Mouse (Mus musculus) forebrain, embryonic 11.5 days (tissue): Measurements from ENCODE around the gene Zbtb7b. TPM values are rescaled to one million over a fixed set of nuclear protein-coding genes. Genes with fewer than 3 reads are reported as not detected.

Experiments
- ATAC-seq: fragments of 200-750 bp; cut with Nextera tagmentation; replicated peaks from 2 replicates; pipeline ENCODE4 v1.8.0; 2017; ENCODE audit warnings: moderate TSS enrichment; ENCODE audit not compliant: low FRiP score
- DNase-seq: peaks from one replicate; pipeline ENCODE4 v3.0.0-alpha.2; 2017; ENCODE audit warnings: low spot score
- H3K27ac ChIP-seq: fragments of 300-500 bp; sonication (generic); 2 replicates; pipeline ENCODE4 v1.5.1; 2014; ENCODE audit warnings: low read depth, low read length
- H3K27me3 ChIP-seq: fragments of 300-500 bp; sonication (generic); 2 replicates; pipeline ENCODE4 v1.6.1; 2014; ENCODE audit warnings: mild to moderate bottlenecking, low read length, mixed read lengths; ENCODE audit not compliant: control insufficient read depth, insufficient read depth
- H3K36me3 ChIP-seq: fragments of 300-500 bp; sonication (generic); 2 replicates; pipeline ENCODE4 v1.6.1; 2014; ENCODE audit warnings: mild to moderate bottlenecking, low read length, moderate library complexity, mixed read lengths; ENCODE audit not compliant: control insufficient read depth, insufficient read depth
- H3K4me1 ChIP-seq: fragments of 300-500 bp; sonication (generic); replicated peaks from 2 replicates; pipeline ENCODE4 v1.6.1; 2014; ENCODE audit warnings: low read length, mixed read lengths; ENCODE audit not compliant: control insufficient read depth, insufficient read depth
- H3K4me2 ChIP-seq: fragments of 300-500 bp; sonication (generic); 2 replicates; pipeline ENCODE4 v1.6.1; 2014; ENCODE audit warnings: low read depth, mild to moderate bottlenecking, low read length, moderate library complexity, mixed read lengths; ENCODE audit not compliant: severe bottlenecking
- H3K4me3 ChIP-seq: fragments of 300-500 bp; sonication (generic); 2 replicates; pipeline ENCODE4 v1.5.1; 2014; ENCODE audit warnings: low read depth, low read length
- H3K9ac ChIP-seq: fragments of 300-500 bp; sonication (generic); 2 replicates; pipeline ENCODE4 v1.6.1; 2014; ENCODE audit warnings: low read length
- H3K9me3 ChIP-seq: fragments of 300-500 bp; sonication (generic); 2 replicates; pipeline ENCODE4 v1.6.1; 2016; ENCODE audit warnings: low read length, mixed read lengths; ENCODE audit not compliant: control insufficient read depth
- WGBS: fragments of 180-500 bp; shearing (Covaris S2); extraction: QIAGEN DNeasy Blood & Tissue Kit; methylation state at CpG from one replicate; pipeline ENCODE4 v1.1.7; 2014; 5-methylcytosine and 5-hydroxymethylcytosine counted together
- polyA plus RNA-seq: library from polyadenylated mRNA; unstranded; fragments of >200 nt; fragmentation: Nextera tagmentation; extraction: Ambion mirVana; gene quantifications from 2 replicates; pipeline ENCODE4 v1.2.1, GENCODE M21; 2014

Zbtb7b gene
- polyA plus RNA-seq, 1 experiment from 2014 or later = 1.4 TPM

- no peak for DNase-seq
- H3K4me1 ChIP-seq = peaks cover 8% of the 10 kb centered on the region
- no peaks in the 10 kb centered on the region for H3K36me3 ChIP-seq
- ATAC-seq = no peak
- 45% methylated on average over 1 of the region's 1 CpGs for WGBS
- no peak overlapping the region for H3K4me3 ChIP-seq
- no peak overlapping the region for H3K4me2 ChIP-seq
- H3K27ac ChIP-seq = no peak overlapping the region
- no peaks in the 10 kb centered on the region for H3K9me3 ChIP-seq
- H3K9ac ChIP-seq = no peak overlapping the region
- H3K27me3 ChIP-seq = 0 out of 2 replicates have a peak, but pooled peaks cover 4% of the 10 kb centered on the region
Measured at GRCm38 (mm10) chr3:89347916-89348315, 46.7 kb downstream of the Zbtb7b start.

- Histone ChIP-seq H3K27me3 (0 out of 2 replicates have a peak, but pooled peaks cover 4% of the 10 kb centered on the region), H3K4me2 (no peak overlapping the region), H3K36me3 (no peaks in the 10 kb centered on the region), H3K27ac (no peak overlapping the region), H3K9ac (no peak overlapping the region), H3K4me3 (no peak overlapping the region), H3K9me3 (no peaks in the 10 kb centered on the region), H3K4me1 (peaks cover 8% of the 10 kb centered on the region)
- no peak for DNase-seq
- WGBS = 87% methylated on average over 10 of the region's 10 CpGs
- ATAC-seq = no peak
Measured at GRCm38 (mm10) chr3:89346815-89347540, 47.6 kb downstream of the Zbtb7b start.

GRCm38 (mm10) chr3:89343279-89343678 is 51.3 kb downstream of the Zbtb7b start:
- Histone ChIP-seq H3K4me2 (no peak overlapping the region), H3K9me3 (no peaks in the 10 kb centered on the region), H3K9ac (no peak overlapping the region), H3K27me3 (no peaks in the 10 kb centered on the region), H3K27ac (no peak overlapping the region), H3K4me3 (no peak overlapping the region), H3K36me3 (no peaks in the 10 kb centered on the region), H3K4me1 (peaks cover 6% of the 10 kb centered on the region)
- no peak for ATAC-seq
- no peak for DNase-seq
- 88% methylated on average over 7 of the region's 7 CpGs for WGBS

- peaks cover 8% of the 10 kb centered on the region for H3K4me1 ChIP-seq
Measured at GRCm38 (mm10) chr3:89341794-89342193, 52.8 kb downstream of the Zbtb7b start.

GRCm38 (mm10) chr3:89340465-89340864 is 54.1 kb downstream of the Zbtb7b start:
- no peaks in the 10 kb centered on the region for H3K9me3 ChIP-seq
- no peaks in the 10 kb centered on the region for H3K36me3 ChIP-seq
- H3K4me3 ChIP-seq = peak overlapping the region; percentile 14
- 3% methylated on average over 11 of the region's 11 CpGs for WGBS
- no peak overlapping the region for H3K27ac ChIP-seq
- H3K9ac ChIP-seq = peak overlapping the region; percentile 45
- DNase-seq = peak; percentile 91
- peaks cover 17% of the 10 kb centered on the region for H3K4me1 ChIP-seq
- peak; percentile 19; the same call in 1 of the 2 replicates for ATAC-seq
- peak overlapping the region; percentile 41 for H3K4me2 ChIP-seq
- no peaks in the 10 kb centered on the region for H3K27me3 ChIP-seq

More at GRCm38 (mm10) chr3:89341794-89342193, 52.8 kb downstream of the Zbtb7b start:
- no peaks in the 10 kb centered on the region for H3K36me3 ChIP-seq
- no peak overlapping the region for H3K4me2 ChIP-seq
- no peaks in the 10 kb centered on the region for H3K27me3 ChIP-seq
- H3K9me3 ChIP-seq = no peaks in the 10 kb centered on the region
- H3K27ac ChIP-seq = no peak overlapping the region
- DNase-seq = no peak
- H3K4me3 ChIP-seq = no peak overlapping the region
- no peak overlapping the region for H3K9ac ChIP-seq
- ATAC-seq = no peak
- 89% methylated on average over 4 of the region's 4 CpGs for WGBS

- no peak for ATAC-seq
- Histone ChIP-seq H3K9me3 (no peaks in the 10 kb centered on the region), H3K4me1 (peaks cover 17% of the 10 kb centered on the region), H3K36me3 (no peaks in the 10 kb centered on the region), H3K9ac (no peak overlapping the region), H3K27me3 (no peaks in the 10 kb centered on the region), H3K27ac (no peak overlapping the region), H3K4me2 (no peak overlapping the region), H3K4me3 (no peak overlapping the region)
- DNase-seq = peak; percentile 90
- WGBS = 24% methylated on average over 8 of the region's 8 CpGs
Measured at GRCm38 (mm10) chr3:89339416-89339815, 55.2 kb downstream of the Zbtb7b start.

- peak; percentile 81 for ATAC-seq
- Histone ChIP-seq H3K4me1 (peaks cover 17% of the 10 kb centered on the region), H3K9ac (peak within 1 kb of the TSS; percentile 91), H3K27me3 (no peaks in the 10 kb centered on the region), H3K27ac (peak within 1 kb of the TSS; percentile 82), H3K36me3 (0 out of 2 replicates have a peak, but pooled peaks cover 3% of the 10 kb centered on the region), H3K9me3 (no peaks in the 10 kb centered on the region), H3K4me2 (peak within 1 kb of the TSS; percentile 76), H3K4me3 (peak within 1 kb of the TSS; percentile 83)
- peak; percentile 87 for DNase-seq
- under 1% methylated on average over 44 of the region's 44 CpGs for WGBS
Measured at GRCm38 (mm10) chr3:89337721-89338578, 56.6 kb downstream of the Zbtb7b start, which contains the start of gene Efna4. Gene Efna4 (minus strand): TSS chr3:89338028.

- Histone ChIP-seq H3K27ac (peak overlapping the region; percentile 82), H3K4me2 (peak overlapping the region; percentile 76), H3K9ac (peak overlapping the region; percentile 91), H3K4me1 (peaks cover 23% of the 10 kb centered on the region), H3K9me3 (no peaks in the 10 kb centered on the region), H3K36me3 (0 out of 2 replicates have a peak, but pooled peaks cover 3% of the 10 kb centered on the region), H3K4me3 (peak overlapping the region; percentile 83), H3K27me3 (no peaks in the 10 kb centered on the region)
- under 1% methylated on average over 21 of the region's 21 CpGs for WGBS
- DNase-seq = no peak
- ATAC-seq = peak; percentile 52
Measured at GRCm38 (mm10) chr3:89337062-89337720, 57.4 kb downstream of the Zbtb7b start.
